In the genomic region with DNA sequence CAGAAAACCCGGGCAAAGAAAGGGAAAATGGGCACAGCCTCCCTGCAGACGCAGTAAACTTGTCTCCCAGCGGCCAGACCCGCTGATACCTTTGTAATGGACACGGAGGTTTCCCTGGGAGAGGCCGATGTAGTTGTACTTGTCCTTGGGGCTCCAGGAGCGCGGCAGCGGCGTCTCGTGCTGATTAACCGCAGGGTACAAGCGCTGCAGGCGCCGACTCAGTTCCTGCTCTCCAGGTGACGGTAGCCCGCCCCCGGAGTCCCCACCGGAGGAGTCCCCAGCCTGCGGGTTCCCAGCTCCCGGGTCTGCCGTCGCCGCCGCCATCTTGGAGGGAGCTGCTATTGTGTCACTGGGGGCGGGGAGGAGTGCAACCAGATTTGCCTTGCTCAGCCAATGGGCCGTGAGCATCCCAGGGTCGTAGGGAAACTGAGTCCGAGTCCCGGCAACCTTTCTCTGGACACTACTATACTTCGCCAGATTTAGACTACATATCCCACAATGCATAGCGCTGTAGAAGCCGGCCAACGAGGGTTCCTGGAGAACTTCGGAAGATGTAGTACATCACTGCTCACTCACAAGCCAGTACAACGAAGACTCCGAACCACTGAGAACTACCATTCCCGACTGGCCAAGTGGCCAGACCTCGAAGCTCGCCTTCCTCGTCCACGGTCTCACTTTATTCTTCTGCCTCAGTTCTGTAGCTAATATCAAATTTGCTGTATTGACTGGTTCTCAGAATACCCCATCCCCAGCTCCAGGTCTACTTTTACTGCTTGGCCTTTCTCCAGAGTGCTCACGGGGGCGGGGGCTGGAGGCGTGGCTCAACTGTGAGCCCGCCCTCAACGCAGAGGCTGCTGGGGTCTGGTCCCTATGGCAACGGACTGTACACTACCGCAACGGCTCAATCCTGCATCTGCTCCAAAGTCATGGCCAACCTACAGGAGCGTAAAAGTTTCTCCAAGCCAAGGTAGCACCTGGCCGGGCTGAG, we compare ENCODE assay signal across 8 mouse cellular contexts. TPM values are rescaled to one million over a fixed set of nuclear protein-coding genes. Genes with fewer than 3 reads are reported as not detected.
DNase-seq lines count a peak whose midpoint lies in the region; ATAC-seq lines count a peak whose summit lies in the region.

A gene (minus strand): TSS at position 490 of the 988 bp plus-strand sequence.
A gene (plus strand): TSS at position 871 of the 988 bp plus-strand sequence.

- WGBS in hindbrain, embryonic 14.5 days, result under 1% methylated on average over 52 of the region's 52 CpGs

- no peaks in the 10 kb centered on the region for H3K9me3 ChIP-seq in hindbrain, embryonic 14.5 days (ENCODE audit: control insufficient read depth, low read length)

- H3K4me1 ChIP-seq in hindbrain, embryonic 14.5 days (replicated peaks; ENCODE audit: control insufficient read depth, insufficient read depth, low read length), result peaks cover 27% of the 10 kb centered on the region

- H3K9ac ChIP-seq in hindbrain, embryonic 14.5 days, result peak within 1 kb of the TSS; percentile 84

- peak within 1 kb of the TSS; percentile 79 for H3K4me2 ChIP-seq in hindbrain, embryonic 14.5 days (replicated peaks)

- H3K27me3 ChIP-seq in hindbrain, embryonic 14.5 days (ENCODE audit: control insufficient read depth, insufficient read depth, low read length), result no peaks in the 10 kb centered on the region

- H3K36me3 ChIP-seq in hindbrain, embryonic 14.5 days (replicated peaks; ENCODE audit: control insufficient read depth, insufficient read depth), result peaks cover 32% of the 10 kb centered on the region

- ATAC-seq in hindbrain, embryonic 14.5 days (ENCODE audit: low FRiP score), result peak; percentile 98

- peak within 1 kb of the TSS; percentile 83 for H3K4me3 ChIP-seq in hindbrain, embryonic 14.5 days (replicated peaks; ENCODE audit: low read length)

- peak; percentile 100 for DNase-seq in R1 (ENCODE audit: low read depth, low spot score)
- peak; percentile 93 to 96 for DNase-seq in cerebellum, postnatal 25 days
- DNase-seq in frontal cortex, postnatal 25 days (ENCODE audit: low spot score in 2 of 2), result peak; percentile 92 to 94
- peak; percentile 98 for DNase-seq in hindbrain, embryonic 14.5 days (ENCODE audit: low spot score)
- DNase-seq in layer of hippocampus, postnatal 36 days, result peak; percentile 95 to 97
- peak; percentile 99 for DNase-seq in lung, postnatal 36 days
- peak; percentile 100 for DNase-seq in retina, postnatal 1 day
- peak; percentile 90 to 95 for DNase-seq in urinary bladder, adult 18-20 months (ENCODE audit: low spot score in 2 of 2)

- H3K27ac ChIP-seq in hindbrain, embryonic 14.5 days, result peak within 1 kb of the TSS; percentile 68

RNA-seq across cellular contexts. Expression of the first gene that starts in this region (rescaled TPM):
- polyA plus RNA-seq in hindbrain, embryonic 14.5 days (2014; fragmentation: Nextera tagmentation; extraction: Ambion mirVana), result 9.1 and 10.4 TPM in 2 replicates
- total RNA-seq in layer of hippocampus, postnatal 36 days (2021), result 10 to 100 TPM; 24.4 to 27.6 TPM

RNA-seq across cellular contexts. Expression of the second gene that starts in this region (rescaled TPM):
- polyA plus RNA-seq in hindbrain, embryonic 14.5 days (2014; fragmentation: Nextera tagmentation; extraction: Ambion mirVana), result 0.64 and 1.4 TPM in 2 replicates
- under 1 TPM in 1 of 2 experiments, not detected in 1; 0.22 TPM for total RNA-seq in layer of hippocampus, postnatal 36 days (2021)

Comparison
In these comparisons a context has a peak if more than half of its experiments do, and no peak if none do; other contexts are left out.
1. Peak in every context shown above with its lines: DNase-seq, ATAC-seq, H3K4me3 ChIP-seq and H3K27ac ChIP-seq.